Mouse (Mus musculus) stomach, postnatal 0 days (tissue): ENCODE measurements around the gene Tmem45a.

Experiments
- CTCF ChIP-seq: IDR thresholded peaks from 2 replicates; pipeline ENCODE4 v1.5.1; 2016; ENCODE audit warnings: antibody characterized with exemption, low read depth, mild to moderate bottlenecking, moderate library complexity
- EP300 ChIP-seq: optimal IDR thresholded peaks from 2 replicates; pipeline ENCODE3; 2016; ENCODE audit warnings: antibody characterized with exemption

DNA sequence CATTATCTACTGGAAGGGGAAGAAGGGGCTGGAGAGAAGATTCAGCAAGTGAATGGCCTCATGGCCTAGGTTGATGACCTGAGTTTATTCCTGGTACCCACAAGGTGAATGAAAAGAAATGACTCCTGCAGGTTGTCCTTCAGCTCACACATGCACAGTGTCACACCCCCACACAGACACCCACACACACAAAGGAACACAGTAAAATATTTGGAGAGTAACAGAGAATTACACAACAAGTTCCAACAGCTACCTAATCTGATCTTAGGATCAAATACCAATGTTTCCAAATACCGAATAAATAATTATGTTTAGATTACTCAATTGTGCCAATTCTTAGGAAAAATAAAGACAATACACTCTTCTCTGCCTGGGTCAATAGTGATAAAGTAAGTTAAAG is 52.7 kb downstream of the Tmem45a start:
- TF ChIP-seq EP300 (no peak), CTCF (no peak)
